Mouse (Mus musculus): ENCODE measurements at regions not wholly inside any gene's neighbourhood (a gene's known extent, or its start where the extent isn't known, plus 50 kb on each side); places are given as distances from the start of the nearest gene placed in this dataset.
"Not testable (repeated sequence)": the region's sequence is repeated elsewhere in the genome, so short reads cannot be mapped to it uniquely, and the experiment has no call there.

DNA sequence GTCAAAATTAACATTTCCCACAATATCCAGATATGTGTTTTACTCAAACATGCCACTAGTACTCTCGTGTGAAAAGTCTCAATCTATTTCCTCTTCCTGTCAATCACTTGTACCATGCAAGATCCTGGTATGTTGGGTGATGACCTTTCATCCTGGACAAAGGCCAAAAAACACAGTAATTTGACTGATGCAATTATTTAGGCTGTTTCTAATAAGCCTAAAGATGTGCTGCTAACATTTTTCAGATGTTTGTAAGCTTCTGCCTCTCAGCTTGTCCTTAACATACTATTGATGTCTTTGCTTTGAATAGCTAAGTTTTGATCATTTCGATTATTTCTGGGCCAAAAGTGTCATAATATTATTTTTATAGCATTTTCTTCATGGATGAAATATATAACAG, 418.4 kb upstream of the Arrdc4 start:
- no peak for DNase-seq (ENCODE audit: low spot score in 2 of 2)

DNA sequence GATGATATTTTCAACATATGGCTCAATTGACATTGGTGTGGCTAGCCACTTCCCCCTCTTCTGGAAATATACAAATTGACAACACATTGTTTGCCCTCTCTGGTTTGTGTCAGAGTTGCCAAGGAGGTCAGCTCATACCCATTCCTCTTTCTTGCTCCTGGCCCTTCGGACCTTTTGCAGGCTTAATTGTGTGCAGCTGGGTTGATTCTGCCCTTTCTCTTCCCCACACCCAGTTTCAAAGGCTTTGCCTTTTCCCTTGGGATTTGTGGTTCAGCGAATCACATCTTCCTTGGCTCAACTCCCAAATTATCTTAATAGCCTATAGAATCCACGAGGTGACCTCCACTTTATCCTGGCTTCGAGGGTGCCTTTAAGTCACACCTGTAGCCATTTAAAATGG, 412.9 kb upstream of the Arrdc4 start:
- no peak for DNase-seq (ENCODE audit: low spot score in 2 of 2)

DNA sequence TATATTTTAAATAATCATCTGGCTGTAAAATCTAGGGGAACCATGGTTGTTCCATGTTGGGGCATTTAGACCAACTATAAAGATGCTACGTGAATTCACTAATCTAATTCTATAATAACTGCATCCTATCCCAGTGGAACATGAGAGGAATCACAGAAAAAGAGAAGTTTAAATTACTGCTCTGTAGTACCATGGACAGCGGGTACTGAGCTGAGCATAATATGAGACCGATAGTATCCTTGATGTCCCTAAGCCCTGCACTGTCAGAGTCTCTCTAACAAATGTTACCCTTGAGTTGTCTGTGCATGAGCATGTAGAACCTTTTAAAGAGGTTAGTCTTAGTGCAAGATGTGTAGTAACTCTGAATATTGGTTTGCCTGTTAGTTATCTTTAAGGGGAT, 393.3 kb upstream of the Arrdc4 start:
- DNase-seq (ENCODE audit: low spot score in 2 of 2) = no peak

DNA sequence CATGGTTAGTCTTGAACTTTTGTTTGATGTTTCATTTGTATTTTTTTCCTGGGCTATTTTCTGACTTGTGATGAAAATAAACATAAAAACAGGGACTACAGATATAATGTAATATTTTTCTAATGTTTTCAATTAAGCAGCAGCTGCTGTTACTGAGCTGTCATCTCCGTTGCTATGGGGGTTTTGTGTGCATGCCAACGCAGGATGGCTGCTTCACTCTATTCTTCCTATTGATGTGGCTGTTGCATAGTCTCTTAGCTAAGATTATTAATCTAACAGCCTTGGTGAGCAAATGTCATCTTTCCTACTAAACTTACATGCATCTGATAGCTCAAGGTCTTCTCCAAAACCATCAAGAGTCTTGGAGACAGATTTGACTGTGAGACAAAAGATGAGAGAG, 384.4 kb upstream of the Arrdc4 start:
- peak; percentile 4 for DNase-seq (ENCODE audit: low spot score in 2 of 2)

DNA sequence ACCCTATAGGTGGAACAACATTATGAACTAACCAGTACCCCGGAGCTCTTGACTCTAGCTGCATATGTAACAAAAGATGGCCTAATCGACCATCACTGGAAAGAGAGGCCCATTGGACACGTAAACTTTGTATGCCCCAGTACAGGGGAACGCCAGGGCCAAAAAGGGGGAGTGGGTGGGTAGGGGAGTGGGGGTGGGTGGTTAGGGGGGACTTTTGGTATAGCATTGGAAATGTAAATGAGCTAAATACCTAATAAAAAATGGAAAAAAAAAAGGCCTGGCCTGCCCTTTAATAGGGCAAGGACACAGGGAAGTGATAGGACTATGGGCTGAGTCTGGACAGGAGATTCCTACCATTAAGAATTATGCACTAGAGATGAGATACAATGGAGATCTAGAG, 352.7 kb upstream of the Arrdc4 start:
- not testable (repeated sequence) for DNase-seq (ENCODE audit: low spot score in 2 of 2)

DNA sequence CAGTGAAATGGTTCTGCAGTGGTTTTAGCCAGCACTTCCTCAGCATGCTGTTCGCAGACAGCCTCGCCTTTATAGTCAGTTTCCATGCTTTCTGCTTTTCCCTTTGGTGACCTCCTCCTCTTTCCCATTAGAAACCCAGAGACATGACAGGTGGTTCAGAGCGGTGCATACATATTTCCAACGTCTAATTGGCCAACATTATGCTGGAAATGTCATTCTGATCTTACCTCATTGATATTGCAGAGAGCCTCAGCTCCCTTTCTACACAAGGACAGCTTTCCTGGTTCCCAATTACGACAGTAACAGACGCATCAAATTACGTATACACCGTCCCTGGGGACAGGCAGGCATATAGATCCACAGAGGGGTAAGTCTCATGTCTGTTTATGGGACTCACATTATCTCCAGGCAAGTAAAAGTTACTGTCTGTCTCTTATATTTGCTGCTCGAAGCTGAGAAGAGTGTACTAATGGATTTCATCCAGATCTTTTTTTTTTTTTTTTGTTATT, 348.6 kb upstream of the Arrdc4 start:
- no peak for DNase-seq (ENCODE audit: low spot score in 2 of 2)

DNA sequence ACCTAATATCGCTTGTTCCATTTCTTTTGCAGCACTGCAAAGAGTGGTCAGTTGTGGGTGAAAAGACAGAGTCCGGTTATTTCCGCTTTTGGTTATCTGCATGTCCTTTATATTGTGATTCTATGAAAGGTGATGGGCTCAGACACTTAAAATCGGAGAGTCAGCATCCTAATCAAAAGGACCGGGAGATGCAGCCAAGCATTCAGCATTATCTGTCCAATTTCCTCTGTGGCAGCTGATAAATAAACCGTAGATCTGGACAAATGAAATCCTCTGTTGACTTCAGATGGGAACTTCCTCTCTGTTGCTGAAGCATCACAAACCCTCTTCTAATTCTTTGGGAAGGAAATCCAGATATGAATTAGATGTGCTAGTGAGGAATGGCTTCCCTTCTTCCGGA, 325.7 kb upstream of the Arrdc4 start:
- no peak for DNase-seq (ENCODE audit: low spot score in 2 of 2)

DNA sequence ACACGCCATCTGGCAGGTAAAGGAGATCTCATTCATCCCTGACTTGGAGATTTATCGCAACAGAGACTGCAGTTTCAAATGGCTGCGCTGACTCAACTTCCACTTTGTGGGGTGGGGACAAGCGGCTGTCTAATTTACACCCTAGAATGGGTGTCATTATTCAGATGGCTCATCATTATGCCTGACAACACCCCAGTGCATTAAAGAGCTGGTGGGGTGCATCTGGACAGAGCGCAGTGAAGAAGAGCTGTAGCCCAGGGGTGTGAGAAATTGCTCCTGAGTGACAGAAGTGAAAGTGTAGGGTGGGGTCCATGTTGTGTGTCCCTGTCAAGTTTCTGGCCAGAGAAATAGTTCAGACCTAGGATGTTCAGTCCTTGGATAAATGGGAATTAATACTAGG, 314.0 kb upstream of the Arrdc4 start:
- no peak for DNase-seq (ENCODE audit: low spot score in 2 of 2)

DNA sequence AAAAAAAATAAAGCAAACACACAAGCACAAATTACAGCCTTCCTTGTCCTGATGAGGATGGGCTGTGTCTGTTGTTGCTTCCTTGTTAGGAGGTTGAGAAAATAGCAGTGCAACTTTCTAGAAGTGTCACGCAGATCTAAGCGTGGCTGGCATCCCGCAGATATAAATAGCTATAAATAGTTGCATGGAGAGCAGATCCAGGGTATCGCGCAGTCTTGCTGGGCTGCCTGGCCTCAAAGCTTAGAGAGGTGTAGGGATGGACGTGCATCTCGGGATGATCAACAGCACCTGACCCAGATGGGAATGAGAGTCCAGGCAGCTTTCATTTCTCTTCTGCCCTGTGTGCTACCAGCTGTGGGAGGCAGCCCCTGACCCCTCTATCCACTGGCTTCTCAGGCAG, 313.5 kb upstream of the Arrdc4 start:
- no peak for DNase-seq (ENCODE audit: low spot score in 2 of 2)

DNA sequence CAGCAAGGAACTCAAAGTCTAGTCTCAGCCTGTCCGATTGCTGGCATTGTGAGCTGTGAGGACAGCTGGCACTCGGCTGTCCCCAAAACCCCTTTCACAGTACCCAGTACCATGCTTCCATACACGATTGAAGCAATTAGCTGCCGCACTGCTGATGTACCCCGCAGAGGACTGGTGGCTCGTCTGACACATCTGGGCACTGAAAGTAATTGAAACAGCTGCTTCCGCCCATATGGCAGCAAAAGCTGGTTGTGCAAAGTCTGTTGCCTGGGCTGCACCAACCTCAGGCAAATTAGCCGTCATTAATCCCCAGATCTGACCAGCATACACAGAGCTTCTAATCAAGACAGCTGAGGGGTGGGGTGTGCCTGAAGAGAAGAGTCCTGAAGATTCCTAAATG, 313.1 kb upstream of the Arrdc4 start:
- peak; percentile 6 to 8 for DNase-seq (ENCODE audit: low spot score in 2 of 2)

DNA sequence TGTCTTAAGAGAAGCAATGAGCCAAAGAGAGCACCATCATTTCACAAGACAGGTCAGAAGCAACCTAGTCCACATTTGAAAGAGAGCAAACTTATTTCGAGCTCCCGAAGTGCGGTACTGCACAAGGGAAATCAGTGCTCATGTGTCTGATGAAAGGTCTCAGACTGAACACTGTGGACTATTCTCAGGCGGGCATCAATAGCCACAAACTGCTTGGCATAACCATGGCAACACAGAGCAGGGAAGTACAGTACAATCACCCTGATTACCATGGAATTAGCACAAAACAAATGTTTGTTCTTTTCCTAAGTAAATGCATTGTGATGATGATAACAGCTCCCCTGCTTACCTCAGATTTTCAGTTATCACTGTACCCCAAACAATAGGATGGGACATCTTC, 312.2 kb upstream of the Arrdc4 start:
- DNase-seq (ENCODE audit: low spot score in 2 of 2) = no peak

DNA sequence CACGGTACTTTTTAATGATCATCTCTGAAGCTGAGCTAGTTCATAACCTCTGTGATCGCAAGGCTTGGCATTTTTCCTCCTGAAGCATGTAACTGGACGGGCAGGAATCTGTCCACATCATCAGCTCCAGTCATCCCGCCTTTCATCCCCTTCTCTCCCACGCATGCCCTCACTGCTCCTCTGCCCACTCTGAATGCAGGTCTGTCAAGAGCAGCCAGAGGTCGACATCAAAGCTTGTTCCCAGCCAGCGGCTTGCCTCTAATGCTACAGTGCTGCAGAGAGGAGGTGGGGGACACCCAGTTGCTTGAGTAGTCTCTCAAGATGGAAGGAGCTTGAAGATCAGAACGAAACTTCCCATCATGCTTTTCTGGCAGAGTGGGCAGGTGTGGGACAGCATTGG, 267.5 kb upstream of the Arrdc4 start:
- DNase-seq (ENCODE audit: low spot score in 2 of 2) = no peak

DNA sequence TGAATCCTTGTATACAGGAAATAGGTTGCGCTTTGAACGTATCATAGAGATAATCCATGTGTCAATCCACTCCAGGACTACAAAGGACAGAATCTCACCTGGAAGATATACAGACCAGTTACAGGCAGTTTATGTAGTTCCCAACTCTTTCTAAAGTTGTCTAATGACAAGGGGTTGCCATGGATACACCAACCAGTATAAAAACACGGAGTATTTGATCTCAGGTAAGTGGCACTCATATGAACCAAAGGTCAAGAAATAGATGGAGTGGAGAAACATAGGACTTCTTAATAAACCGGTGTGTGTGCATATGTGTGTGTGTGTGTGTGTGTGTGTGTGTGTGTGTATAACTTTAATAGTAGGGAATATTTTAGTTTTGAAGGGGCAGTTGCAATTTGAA, 266.0 kb upstream of the Arrdc4 start:
- DNase-seq (ENCODE audit: low spot score in 2 of 2) = no peak

DNA sequence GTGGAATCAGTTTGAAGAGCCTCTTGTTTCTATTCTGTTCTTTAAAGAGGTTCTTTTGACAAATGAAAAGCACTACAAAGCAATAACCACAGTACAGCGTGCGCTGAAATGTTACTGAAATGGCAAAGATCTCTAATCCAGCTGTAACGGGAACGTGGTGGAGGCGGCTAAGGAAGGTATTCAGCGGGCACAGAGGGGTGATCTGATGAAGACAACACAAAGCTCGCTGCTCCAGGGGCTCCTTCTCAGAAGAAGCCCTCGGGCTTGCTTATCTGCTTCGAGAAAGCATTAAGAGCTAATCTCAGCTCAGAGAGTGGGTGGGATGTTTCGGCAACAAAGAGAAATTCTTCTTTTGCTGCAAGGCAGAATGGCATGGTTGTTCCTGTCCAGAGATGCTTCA, 258.2 kb upstream of the Arrdc4 start:
- peak; percentile 5 to 11 for DNase-seq (ENCODE audit: low spot score in 2 of 2)

DNA sequence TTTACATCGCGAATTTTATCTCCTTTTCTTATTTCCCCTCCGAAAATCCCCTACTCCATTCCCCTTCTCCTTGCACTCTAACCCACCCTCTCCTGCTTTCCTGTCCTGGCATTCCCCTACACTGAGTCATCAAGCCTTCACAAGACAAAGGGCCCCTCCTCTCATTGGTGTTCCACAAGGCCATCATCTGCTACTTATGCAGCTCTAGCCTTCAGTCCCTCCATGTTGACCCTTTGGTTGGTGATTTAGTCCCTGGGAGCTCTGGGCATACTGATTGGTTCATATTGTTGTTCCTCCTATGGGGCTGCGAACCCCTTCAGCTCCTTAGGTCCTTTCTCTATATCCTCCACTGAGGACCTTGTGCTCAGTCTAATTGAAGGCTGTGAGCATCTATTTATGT, 239.0 kb upstream of the Arrdc4 start:
- no peak for DNase-seq (ENCODE audit: low spot score in 2 of 2)

DNA sequence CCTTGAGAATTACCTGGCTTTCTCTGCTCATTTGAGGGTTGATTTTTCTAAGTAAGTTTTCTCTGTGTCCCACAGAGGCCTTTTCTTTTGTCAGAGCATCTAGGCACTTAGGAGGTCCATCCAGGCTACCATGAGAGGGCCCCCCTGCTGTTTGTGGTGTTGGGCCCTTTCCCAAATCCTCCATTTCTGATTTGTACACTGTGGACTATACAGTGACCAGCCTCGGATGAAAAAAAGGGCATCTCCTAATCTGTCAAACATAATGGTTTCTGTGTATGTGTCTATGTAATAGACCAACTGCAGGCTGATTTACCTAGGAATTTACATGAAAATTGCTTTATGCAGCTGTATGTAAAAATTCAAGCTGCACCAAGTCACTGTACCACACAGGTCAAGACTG, 234.9 kb upstream of the Arrdc4 start:
- no peak for DNase-seq (ENCODE audit: low spot score in 2 of 2)

DNA sequence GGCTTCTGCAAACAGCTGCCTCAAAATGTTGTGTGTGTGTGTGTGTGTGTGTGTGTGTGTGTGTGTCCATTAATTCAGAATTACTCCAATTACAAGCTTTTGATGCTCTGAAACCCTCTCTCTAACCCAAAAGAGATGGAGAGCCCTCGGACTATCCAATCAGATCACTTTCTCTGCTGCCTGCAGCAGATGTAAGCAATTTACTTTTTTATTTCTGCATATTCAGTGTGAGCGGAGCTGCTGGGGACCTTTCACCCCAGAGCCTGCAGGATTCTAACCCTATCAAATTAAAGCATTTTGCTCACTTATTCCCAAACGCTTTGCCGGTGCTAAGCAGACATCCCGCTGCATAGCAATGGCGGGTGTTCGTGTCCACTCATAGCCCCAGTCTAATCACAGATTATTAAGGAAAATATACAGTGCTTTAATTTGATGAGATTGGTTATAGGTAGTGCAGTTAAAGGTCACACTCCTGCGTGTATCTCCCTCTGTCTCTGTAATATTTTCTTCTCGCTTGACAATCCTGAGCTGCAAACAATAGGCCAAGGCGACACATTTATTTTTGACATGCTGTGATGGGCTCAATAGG, 234.0 kb upstream of the Arrdc4 start:
- no peak for DNase-seq (ENCODE audit: low spot score in 2 of 2)

DNA sequence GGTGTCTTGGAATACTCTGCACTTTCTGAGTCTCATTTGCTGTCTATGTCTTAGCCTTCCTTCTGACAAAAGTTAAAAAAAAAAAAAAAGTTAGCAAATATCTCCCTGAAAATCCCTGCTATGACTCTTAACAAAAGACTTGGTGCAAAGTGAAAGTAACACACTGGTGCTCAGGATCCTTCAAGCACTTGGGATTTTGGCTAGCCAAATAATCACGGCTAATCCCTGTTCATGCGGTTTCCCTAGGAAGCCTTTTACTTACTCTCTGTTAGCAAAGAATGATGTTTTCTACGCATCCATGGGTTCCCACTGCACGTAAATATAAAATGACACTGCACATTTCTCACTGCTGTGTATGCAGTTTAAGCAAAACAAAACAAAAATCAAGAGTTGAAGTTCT, 229.5 kb upstream of the Arrdc4 start:
- no peak for DNase-seq (ENCODE audit: low spot score in 2 of 2)

DNA sequence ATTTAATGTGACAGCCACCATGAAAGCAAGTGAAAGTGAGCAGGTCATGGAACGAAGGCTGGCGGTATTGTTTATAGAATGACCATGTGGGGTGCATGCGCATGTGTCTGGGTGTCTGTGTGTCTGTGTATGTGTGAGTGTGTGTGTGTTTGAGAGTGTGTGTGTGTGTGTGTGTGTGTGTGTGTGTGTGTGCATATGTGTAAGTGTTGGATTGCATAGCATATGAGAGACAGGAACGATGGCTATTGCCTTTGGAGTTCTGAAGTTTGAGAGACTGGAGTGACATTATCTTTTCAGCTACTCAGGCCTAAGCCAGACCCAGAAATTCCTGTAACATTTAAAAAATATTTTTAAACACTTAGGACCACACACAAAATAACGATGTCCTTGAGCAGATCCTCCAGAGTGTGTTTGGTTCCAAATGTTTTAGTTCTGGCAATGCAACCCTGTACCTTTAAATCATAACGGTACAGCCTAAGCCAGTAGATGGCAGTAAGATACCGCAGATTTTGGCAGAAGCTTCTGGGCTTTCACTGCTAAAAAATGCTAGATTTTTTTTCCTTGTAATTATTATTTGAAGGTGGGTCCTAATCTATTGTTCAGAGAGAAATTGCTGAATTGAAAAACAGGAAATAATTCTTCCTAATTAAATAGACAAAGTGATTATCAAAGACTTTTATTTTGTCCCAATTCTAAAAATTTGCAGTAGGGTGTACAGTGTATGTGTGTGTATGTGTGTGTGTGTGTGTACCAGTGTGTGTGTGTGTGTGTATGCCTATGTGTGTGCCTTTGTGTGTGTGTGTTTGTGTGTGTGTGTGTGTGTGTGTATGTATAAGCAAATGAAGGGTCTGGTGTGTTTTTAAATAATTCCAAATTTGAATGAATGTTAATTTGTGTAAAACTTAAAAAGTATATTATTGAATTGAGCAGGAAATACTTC, 228.0 kb upstream of the Arrdc4 start:
- DNase-seq (ENCODE audit: low spot score in 2 of 2) = peak; percentile 36 to 64

DNA sequence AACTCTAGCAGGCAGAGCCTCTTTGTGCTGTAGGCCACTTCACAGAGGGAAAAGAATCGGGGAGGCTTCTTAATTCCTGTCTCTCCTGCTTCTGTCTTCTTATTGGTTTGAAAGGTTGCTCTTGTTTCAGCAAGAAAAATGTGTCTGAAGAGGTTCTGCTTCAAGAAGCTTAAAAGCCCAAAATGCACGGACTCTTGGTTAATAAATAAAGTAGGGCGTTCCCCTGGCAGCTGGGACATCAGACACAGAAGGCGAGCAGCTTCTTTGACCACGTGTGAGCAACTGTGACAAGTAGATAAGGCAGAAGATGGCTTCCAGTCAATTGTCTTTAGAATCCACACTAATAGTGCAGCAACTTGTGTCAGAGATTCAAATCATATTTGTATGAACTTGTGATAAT, 226.9 kb upstream of the Arrdc4 start:
- no peak for DNase-seq (ENCODE audit: low spot score in 2 of 2)

DNA sequence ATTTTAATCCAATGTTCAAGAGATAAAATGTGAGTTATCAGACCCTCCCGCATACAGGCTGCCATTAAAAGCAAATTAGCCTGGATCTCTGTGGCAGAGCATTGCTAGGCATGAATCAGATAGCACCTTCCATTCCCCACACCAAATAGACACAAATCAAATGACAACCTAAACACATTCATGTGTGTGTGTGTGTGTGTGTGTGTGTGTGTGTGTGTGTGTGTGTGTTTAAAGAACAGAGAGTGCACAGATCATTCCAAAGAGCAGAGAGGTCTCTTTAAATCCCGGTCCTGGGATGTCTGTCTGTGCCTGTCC, 226.5 kb upstream of the Arrdc4 start:
- DNase-seq (ENCODE audit: low spot score in 2 of 2) = no peak

DNA sequence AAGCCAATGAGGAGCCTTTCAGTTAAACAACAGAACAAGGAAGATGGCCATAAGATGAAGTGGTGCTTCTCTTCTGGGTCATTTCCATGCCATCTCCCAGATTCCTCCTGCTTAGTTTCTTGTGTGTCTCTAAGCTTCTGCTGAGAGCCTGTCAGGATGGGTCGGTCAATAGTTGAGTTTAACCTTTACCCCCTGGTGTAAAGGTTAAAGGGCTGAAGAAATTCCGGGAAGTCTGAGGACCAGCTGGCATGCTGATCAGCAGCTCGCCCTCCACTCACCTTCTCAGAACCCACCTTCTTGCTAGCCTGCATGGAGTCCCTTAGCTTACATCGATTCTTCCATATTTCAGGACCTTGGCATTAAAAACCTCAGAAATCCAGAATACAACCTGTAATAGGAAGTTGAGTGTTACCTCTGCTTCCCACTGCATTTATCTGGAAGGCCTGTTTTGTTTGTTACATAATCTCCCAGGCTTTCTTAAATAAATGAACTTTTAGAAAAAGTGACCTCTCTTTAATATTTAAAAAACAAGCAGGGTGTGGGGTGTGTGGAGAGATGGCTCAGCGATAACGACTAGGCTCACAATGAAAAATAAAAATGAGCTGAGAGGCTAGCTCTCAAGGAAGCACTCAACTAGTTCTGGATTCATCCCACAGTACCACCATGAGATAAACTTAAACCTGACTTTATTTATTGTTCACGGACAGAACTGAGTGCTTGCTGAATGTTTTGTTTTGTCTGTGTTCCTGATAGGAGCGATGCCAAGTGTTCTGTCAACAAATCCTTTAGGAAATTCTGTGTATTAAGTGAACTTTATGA, 225.9 kb upstream of the Arrdc4 start:
- DNase-seq (ENCODE audit: low spot score in 2 of 2) = no peak
